Mouse (Mus musculus) hindbrain, postnatal 0 days (tissue): ENCODE results near the gene Atox1. TPM values are rescaled to one million over a fixed set of nuclear protein-coding genes. Genes with fewer than 3 reads are reported as not detected.

Source experiments
- ATAC-seq: fragments of 200-750 bp; cut with Nextera tagmentation; 2 replicates; pipeline ENCODE4 v1.8.0; 2017; ENCODE audit warnings: mild to moderate bottlenecking, moderate TSS enrichment, moderate library complexity
- DNase-seq: peaks from one replicate; pipeline ENCODE4 v3.0.0-alpha.2; 2015; ENCODE audit warnings: low spot score
- H3K27ac ChIP-seq: fragments of 300-500 bp; sonication (generic); 2 replicates; pipeline ENCODE4 v1.5.1; 2014; ENCODE audit warnings: mild to moderate bottlenecking
- H3K27me3 ChIP-seq: fragments of 300-500 bp; sonication (generic); 2 replicates; pipeline ENCODE4 v1.6.1; 2014; ENCODE audit warnings: low read length, mixed read lengths; ENCODE audit not compliant: insufficient read depth
- H3K36me3 ChIP-seq: fragments of 300-500 bp; sonication (generic); 2 replicates; pipeline ENCODE4 v1.6.1; 2014; ENCODE audit warnings: low read length, mixed read lengths; ENCODE audit not compliant: insufficient read depth
- H3K4me1 ChIP-seq: fragments of 300-500 bp; sonication (generic); 2 replicates; pipeline ENCODE4 v1.6.1; 2014; ENCODE audit warnings: antibody characterized with exemption, low read length, mixed read lengths; ENCODE audit not compliant: insufficient read depth
- H3K4me2 ChIP-seq: fragments of 300-500 bp; sonication (generic); 2 replicates; pipeline ENCODE4 v1.6.1; 2014; ENCODE audit warnings: low read depth, mild to moderate bottlenecking, low read length, moderate library complexity, mixed read lengths
- H3K4me3 ChIP-seq: fragments of 300-500 bp; sonication (generic); 2 replicates; pipeline ENCODE4 v1.5.1; 2014; ENCODE audit warnings: low read length
- H3K9ac ChIP-seq: fragments of 300-500 bp; sonication (generic); replicated peaks from 2 replicates; pipeline ENCODE4 v1.6.1; 2014; ENCODE audit warnings: mild to moderate bottlenecking, low read length, moderate library complexity, mixed read lengths
- H3K9me3 ChIP-seq: fragments of 300-500 bp; sonication (generic); 2 replicates; pipeline ENCODE4 v1.6.1; 2016; ENCODE audit warnings: low read length, mixed read lengths
- CTCF ChIP-seq: IDR thresholded peaks from 2 replicates; pipeline ENCODE4 v1.5.1; 2016; ENCODE audit warnings: antibody characterized with exemption, control low read depth, low read depth
- WGBS: fragments of 180-500 bp; shearing (Covaris S2); extraction: QIAGEN DNeasy Blood & Tissue Kit; methylation state at CpG from one replicate; pipeline ENCODE4 v1.1.7; 2014; 5-methylcytosine and 5-hydroxymethylcytosine counted together
- polyA plus RNA-seq: library from polyadenylated mRNA; unstranded; fragments of >200 nt; fragmentation: Nextera tagmentation; extraction: Ambion mirVana; gene quantifications from 2 replicates; pipeline ENCODE4 v1.2.1, GENCODE M21; 2015
- total RNA-seq: library from RNA; depleted of rRNA; stranded (reverse); fragments of >200 nt; gene quantifications from 2 replicates; pipeline ENCODE4 v1.2.3, GENCODE M21; 2014

Gene Atox1
- total and polyA plus RNA-seq, 2 experiments from 2014 or later = 148 to 319 TPM

GRCm38 (mm10) chr11:55438031-55438430, 23.0 kb downstream of the Atox1 start:
- WGBS = 14% methylated on average over 4 of the region's 4 CpGs
- H3K9me3 ChIP-seq = no peaks in the 10 kb centered on the region
- peak overlapping the region; percentile 36; the same call in 1 of the 2 replicates for H3K27ac ChIP-seq
- no peaks in the 10 kb centered on the region for H3K27me3 ChIP-seq
- no peak overlapping the region for H3K4me3 ChIP-seq
- DNase-seq = peak; percentile 69
- no peaks in the 10 kb centered on the region for H3K4me1 ChIP-seq
- no peaks in the 10 kb centered on the region for H3K36me3 ChIP-seq
- TF ChIP-seq CTCF = no peak
- peak; percentile 70; the same call in 1 of the 2 replicates for ATAC-seq
- H3K9ac ChIP-seq = no peak overlapping the region
- no peak overlapping the region for H3K4me2 ChIP-seq

DNA sequence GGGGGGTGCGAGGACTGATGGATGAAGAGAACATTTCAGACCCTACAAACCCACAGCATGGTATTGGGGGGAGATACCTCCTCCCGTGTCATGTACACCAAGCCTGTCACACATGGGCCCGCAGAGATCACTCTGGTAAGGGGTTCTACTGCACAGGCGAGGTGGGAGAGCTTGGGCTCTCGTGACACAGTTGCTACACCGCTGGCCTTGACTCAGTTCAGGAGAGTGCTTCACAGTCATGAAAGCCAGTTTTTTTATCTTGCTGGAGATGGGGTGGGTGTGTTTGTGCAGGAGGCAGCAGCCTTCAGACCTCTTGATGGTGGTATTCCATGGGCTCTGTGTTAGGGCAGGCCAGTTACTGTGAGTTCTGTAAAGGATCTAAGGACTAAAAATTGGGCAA, 24.9 kb downstream of the Atox1 start:
- 87% methylated on average over 6 of the region's 6 CpGs for WGBS
- ATAC-seq = no peak
- H3K4me1 ChIP-seq = no peaks in the 10 kb centered on the region
- H3K36me3 ChIP-seq = no peaks in the 10 kb centered on the region
- no peak overlapping the region for H3K27ac ChIP-seq
- H3K9ac ChIP-seq = no peak overlapping the region
- no peak for DNase-seq
- no peak overlapping the region for H3K4me3 ChIP-seq
- H3K27me3 ChIP-seq = no peaks in the 10 kb centered on the region
- no peak for TF ChIP-seq CTCF
- no peak overlapping the region for H3K4me2 ChIP-seq
- H3K9me3 ChIP-seq = no peaks in the 10 kb centered on the region

DNA sequence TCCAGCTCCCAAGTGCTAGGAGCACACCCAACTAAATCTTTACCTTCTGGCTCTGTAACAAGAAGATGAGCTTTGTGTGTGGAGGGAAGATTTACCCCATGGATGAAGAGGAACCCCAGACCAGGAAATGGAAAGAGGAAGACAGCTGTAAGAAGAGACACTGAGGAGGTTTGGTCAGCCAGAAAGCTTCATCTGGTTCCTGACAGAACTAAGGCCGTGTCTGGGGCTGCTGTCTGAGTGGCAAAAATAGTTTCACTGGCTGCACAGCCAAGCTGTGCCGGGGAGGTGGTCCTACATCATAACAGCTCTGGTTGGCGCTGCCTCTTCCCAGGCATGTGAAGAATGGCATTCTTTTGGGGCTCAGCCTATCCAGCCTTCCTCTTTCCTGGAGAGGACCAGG, 28.1 kb downstream of the Atox1 start:
- 51% methylated on average over 3 of the region's 3 CpGs for WGBS
- no peaks in the 10 kb centered on the region for H3K36me3 ChIP-seq
- no peak for DNase-seq

DNA sequence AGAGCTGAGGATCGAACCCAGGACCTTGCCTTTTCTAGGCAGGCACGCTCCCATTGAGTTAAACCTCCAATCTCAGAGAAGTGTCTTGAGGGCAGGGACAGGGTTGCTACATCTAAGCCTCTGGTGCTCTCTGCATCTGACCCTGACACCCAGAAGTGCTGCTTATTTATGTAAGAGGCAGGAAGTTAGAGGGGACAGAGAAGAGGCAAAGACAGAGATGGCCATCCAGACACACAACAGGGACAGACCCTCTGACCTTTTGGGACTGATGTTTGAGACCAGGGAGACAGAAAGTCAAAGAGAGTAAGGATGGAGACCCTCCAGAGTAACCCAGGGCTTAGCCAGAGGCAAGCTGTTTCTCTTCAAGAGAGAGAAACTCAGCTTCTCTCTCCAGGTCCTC, 31.1 kb downstream of the Atox1 start:
- TF ChIP-seq CTCF = no peak
- Histone ChIP-seq H3K27me3 (no peaks in the 10 kb centered on the region), H3K9me3 (no peaks in the 10 kb centered on the region), H3K4me3 (no peak overlapping the region), H3K27ac (no peak overlapping the region), H3K4me2 (no peak overlapping the region), H3K36me3 (no peaks in the 10 kb centered on the region), H3K9ac (no peak overlapping the region), H3K4me1 (0 out of 2 replicates have a peak, but pooled peaks cover 5% of the 10 kb centered on the region)
- DNase-seq (no peak), ATAC-seq (no peak)
- WGBS = 95% methylated on average over 2 of the region's 2 CpGs

More for the DNA sequence above, 28.1 kb downstream of the Atox1 start:
- Histone ChIP-seq H3K4me2 (no peak overlapping the region), H3K27ac (no peak overlapping the region), H3K27me3 (no peaks in the 10 kb centered on the region), H3K9me3 (no peaks in the 10 kb centered on the region), H3K4me3 (no peak overlapping the region), H3K9ac (no peak overlapping the region), H3K4me1 (0 out of 2 replicates have a peak, but pooled peaks cover 5% of the 10 kb centered on the region)
- ATAC-seq = no peak
- TF ChIP-seq CTCF = no peak

GRCm38 (mm10) chr11:55428186-55429012, 32.6 kb downstream of the Atox1 start:
- no peak for TF ChIP-seq CTCF
- WGBS = 27% methylated on average over 16 of the region's 16 CpGs

DNA sequence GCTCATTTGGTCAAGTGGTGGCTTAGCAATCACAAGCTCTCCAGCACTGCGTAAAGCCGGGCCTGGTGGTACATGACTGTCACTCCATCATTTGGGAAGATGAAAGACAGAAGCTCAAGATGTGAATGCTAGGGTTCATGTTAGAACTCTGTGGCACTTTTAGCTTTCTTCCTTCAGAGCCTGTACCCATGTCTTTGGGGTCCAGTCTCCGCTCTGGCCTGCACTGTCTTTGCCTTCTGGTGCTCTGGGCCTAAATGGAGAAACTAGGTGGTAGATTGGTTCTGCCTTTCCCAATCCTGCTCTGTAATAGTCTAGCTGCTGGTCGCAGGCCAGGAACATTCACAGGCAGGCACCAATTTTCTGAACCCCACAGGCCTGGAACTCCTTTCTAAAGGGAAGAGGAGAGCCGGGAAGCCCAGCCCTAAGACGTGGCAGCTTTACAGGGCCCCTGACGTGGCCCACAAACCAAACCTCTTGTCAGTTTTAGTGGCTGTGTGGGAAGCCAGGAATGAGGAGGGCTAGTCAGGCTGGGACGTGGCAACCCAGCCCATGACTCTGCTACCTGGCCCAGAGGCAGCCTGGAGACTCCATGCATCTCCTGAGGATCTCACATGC, 36.2 kb downstream of the Atox1 start:
- no peaks in the 10 kb centered on the region for H3K27me3 ChIP-seq
- no peak for TF ChIP-seq CTCF
- 63% methylated on average over 8 of the region's 8 CpGs for WGBS
- 0 out of 2 replicates have a peak overlapping the region, but pooled peaks have one; percentile 60 for H3K27ac ChIP-seq
- DNase-seq = no peak
- H3K4me2 ChIP-seq = no peak overlapping the region
- peaks cover 16% of the 10 kb centered on the region; the same call in 1 of the 2 replicates for H3K4me1 ChIP-seq
- no peaks in the 10 kb centered on the region for H3K36me3 ChIP-seq
- no peaks in the 10 kb centered on the region for H3K9me3 ChIP-seq
- ATAC-seq = no peak
- H3K9ac ChIP-seq = no peak overlapping the region
- H3K4me3 ChIP-seq = no peak overlapping the region

More at GRCm38 (mm10) chr11:55428186-55429012, 32.6 kb downstream of the Atox1 start:
- no peak overlapping the region for H3K9ac ChIP-seq
- H3K9me3 ChIP-seq = no peaks in the 10 kb centered on the region
- H3K4me3 ChIP-seq = no peak overlapping the region
- no peaks in the 10 kb centered on the region for H3K36me3 ChIP-seq
- no peaks in the 10 kb centered on the region for H3K27me3 ChIP-seq
- ATAC-seq = peak; percentile 89
- H3K4me1 ChIP-seq = peaks cover 12% of the 10 kb centered on the region; the same call in 1 of the 2 replicates
- H3K27ac ChIP-seq = peak overlapping the region; percentile 74
- 0 out of 2 replicates have a peak overlapping the region, but pooled peaks have one; percentile 13 for H3K4me2 ChIP-seq
- DNase-seq = peak; percentile 91

- WGBS = 8% methylated on average over 4 of the region's 4 CpGs
- H3K27ac ChIP-seq = peak overlapping the region; percentile 60
Observed at GRCm38 (mm10) chr11:55423756-55424155, 37.3 kb downstream of the Atox1 start.

More at GRCm38 (mm10) chr11:55423756-55424155, 37.3 kb downstream of the Atox1 start:
- H3K9ac ChIP-seq = no peak overlapping the region
- no peak overlapping the region for H3K4me3 ChIP-seq
- peaks cover 17% of the 10 kb centered on the region; the same call in 1 of the 2 replicates for H3K4me1 ChIP-seq
- no peak overlapping the region for H3K4me2 ChIP-seq
- no peaks in the 10 kb centered on the region for H3K9me3 ChIP-seq
- no peaks in the 10 kb centered on the region for H3K36me3 ChIP-seq
- no peak for TF ChIP-seq CTCF
- no peaks in the 10 kb centered on the region for H3K27me3 ChIP-seq
- DNase-seq (peak; percentile 83), ATAC-seq (peak; percentile 71)
